Mouse (Mus musculus) heart, adult 18-20 months (tissue): ENCODE data around the gene Cdh13. TPM values are rescaled to one million over a fixed set of nuclear protein-coding genes. Genes with fewer than 3 reads are reported as not detected.

Experiments
- DNase-seq, 2 experiments: peaks; one replicate each; pipeline ENCODE4 v3.0.0; 2021 to 2022; ENCODE audit warnings: mixed read lengths in 1 of 2
- total RNA-seq, 2 experiments: library from RNA; stranded (reverse); gene quantifications; 2 replicates each; pipeline ENCODE4 v1.2.3; 2021

Gene Cdh13
- total RNA-seq, 2 experiments from 2014 or later = 159 to 168 TPM

DNA sequence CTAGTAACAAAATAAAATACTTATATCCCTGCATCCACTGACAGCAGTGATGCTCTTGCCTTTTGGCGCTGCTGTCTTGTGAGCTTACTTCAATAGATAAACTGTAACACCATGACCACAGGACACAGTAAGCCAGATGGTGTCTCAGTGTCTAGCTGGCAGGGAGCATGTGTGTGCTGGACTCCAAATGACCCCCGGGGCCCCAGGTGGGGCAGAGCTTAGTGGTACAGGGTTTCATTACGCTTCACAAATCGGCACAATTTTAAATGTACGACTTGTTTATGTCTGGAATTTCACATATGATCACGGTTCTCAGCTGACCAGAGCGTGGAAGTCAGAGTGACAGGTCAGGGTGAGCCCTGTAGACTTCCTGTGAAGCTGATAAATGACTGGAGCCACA lies 980.2 kb downstream of the Cdh13 start:
- no peak for DNase-seq

DNA sequence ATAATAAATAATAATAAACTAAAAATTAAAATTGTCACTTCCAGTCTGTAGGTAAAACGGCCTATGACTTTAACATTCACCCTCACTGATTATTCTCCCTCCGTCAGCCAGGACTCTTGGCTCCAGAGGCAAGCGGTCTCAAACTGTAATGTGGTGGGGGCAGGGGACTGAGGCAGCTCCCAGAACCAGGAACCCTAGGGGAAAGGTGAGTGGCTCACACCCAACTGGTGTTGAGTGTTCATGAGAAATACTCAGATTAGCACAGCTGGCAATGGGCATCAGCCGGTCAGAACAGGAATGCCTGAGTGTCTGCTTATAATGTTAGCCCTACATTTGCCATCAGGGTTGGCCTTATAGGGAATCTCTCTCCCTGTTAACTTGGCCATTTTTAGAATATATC lies 982.8 kb downstream of the Cdh13 start:
- peak in 1 of 2 experiments; percentile 52 for DNase-seq

DNA sequence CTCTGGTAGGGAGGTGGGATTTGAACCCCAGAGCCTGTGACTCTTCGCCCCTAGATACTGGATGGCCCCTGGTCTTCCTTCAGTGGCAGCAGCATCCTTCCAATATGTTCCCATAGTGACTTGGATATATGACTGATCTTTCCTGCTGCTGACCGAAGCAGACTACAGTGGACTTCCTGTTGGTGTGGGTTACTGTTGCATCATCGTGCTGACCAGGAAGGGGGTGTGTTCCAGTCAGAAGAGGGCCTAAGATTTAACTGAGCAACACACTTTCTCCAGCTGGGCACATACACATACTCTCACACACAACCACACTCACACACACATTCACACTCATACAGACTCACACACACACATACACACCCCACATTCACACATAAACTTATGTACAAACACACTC lies 986.0 kb downstream of the Cdh13 start:
- no peak for DNase-seq

DNA sequence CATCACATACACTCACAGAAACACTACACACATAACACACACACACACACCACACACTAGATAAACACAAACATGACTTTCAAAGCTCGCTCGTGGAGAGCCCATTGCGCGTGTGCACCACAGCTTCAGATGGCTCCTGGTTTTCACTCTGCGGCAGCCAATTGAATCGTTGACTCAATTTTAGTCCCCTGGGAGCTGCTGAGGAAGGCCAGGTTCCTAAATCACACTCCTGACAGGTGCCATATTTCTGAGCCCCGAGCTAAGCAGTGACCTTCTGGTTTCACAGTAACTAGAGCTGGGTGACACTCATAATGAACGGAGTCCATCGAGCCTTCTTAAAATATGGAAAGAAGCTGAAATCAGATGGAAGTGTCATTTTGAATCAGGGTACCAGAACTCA lies 986.8 kb downstream of the Cdh13 start:
- no peak for DNase-seq

DNA sequence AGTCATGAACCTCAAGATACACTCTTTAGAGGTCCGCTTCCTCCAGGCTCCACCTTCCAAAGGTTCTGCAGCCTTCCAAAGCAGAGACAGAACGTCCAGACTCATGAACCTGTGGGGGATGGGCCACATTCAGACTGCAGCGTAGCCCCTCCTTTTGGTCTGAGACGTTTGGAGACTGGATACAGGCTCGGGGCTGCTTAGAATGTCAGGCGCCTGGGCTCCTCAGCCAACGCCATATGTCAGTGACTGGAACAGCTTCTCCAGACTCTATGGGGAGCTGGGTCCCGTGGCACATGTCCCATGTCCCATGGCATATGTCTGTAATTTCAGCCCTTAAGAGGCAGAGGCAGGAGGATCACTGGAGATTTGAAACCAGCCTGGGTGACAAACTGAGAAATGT lies 989.4 kb downstream of the Cdh13 start:
- DNase-seq = no peak

DNA sequence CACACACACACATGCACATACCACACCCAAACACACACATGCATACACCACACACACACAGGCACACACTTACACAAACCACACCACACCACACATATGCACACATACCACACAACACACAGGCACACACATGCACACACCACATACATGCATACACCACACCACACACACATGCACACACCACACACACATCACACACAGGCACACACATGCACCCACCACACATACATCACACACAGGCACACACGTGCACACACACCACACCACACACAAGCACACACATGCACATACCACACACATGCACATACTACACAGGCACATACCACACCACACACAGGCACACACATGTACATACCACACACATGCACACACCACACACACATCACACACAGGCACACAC lies 991.9 kb downstream of the Cdh13 start:
- no peak for DNase-seq

DNA sequence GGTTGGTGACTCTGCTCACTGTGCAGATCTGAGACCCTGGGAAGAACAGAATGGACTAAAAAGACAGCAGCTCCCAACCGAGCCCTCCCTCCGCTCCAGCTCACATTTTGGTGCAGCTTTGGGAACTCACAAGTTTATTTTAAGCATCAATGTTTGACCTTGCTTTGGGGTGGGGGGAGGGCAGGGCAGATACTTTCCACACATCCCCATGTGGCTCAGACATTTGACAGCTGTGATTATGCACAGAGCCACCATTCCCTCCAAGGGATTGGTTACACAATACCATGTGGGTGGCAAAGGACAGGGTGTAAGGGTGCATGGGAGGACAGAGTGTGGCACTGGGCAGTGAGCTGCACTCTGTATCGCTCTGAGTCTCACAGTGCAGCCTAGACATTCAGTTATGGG lies 993.5 kb downstream of the Cdh13 start:
- DNase-seq = peak; percentile 62 to 84

DNA sequence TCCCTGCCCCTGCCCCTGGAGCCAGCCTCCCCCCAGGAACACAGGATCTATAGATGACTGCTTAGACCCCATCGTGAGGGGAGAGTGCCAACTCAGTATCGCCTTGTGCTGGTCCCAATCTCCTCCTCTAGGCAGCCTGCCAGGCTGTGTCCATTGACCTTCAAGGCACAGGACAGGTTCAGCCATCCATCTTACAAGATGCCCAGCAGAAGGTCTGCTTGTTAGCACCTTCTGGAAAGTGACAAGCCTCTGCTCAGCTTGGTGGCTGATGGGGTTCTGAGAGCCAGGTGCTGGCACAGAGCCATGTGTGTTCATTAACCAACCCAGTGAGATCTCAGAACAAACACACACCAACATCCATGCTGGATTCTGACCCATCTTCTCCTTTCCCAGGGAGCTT lies 998.2 kb downstream of the Cdh13 start:
- DNase-seq = peak in 1 of 2 experiments; percentile 8

DNA sequence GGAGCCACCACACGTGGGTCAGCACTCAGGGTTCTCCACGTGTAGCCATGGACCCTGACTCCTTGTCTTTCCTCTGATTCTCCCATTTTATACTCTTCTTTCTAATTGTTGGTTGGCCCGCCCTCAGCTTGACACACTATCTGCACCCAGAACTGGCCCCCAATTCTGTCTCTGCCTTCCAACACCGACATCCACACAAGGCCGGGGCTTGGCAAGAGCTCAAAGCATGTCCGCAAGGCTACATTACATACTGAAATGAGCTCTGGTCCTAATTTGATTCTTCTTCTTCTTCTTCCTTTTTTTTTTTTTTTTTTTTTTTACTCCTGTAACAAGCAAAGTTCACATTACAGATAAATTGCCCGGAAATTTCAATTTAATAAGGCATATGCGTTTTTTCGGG lies 1001.0 kb downstream of the Cdh13 start:
- no peak for DNase-seq

DNA sequence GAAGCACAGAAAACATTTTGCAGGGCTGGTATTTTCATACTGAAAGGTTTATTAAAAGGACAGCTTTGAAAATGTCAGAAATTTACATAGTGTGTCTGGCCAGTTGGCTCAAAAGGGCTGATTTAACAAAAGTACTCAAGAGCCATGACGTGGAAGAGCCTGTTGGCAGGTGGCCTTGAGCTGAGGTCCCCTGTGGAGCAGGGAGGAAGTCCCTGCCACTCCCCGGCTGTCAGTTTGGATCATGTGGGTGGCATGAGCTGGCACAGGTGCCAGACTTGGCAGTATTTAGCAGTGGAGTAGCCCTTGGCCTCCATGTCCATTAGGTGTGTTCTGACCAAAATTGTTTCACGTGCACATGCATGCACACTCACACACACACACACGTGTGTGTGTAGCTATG lies 1001.4 kb downstream of the Cdh13 start:
- DNase-seq = peak; percentile 54 to 66

DNA sequence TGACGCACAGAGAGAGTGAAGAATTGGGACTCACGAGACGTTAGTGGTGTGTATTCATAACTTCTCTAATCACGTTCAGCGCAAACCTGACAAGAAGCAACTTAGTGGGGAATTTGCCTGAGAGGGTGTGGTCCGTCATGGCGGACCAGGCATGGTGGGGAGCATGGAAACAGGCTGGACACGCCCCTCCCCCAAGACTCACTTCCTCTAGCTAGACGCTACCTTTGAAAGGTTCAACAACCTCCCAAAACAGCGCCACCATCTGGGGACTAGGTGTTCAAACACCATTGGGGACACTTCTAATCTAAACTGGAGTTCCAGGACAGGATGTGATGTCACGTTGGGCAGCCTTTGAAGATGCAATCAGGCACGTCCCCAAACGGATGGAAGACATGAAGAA lies 1011.9 kb downstream of the Cdh13 start:
- no peak for DNase-seq

DNA sequence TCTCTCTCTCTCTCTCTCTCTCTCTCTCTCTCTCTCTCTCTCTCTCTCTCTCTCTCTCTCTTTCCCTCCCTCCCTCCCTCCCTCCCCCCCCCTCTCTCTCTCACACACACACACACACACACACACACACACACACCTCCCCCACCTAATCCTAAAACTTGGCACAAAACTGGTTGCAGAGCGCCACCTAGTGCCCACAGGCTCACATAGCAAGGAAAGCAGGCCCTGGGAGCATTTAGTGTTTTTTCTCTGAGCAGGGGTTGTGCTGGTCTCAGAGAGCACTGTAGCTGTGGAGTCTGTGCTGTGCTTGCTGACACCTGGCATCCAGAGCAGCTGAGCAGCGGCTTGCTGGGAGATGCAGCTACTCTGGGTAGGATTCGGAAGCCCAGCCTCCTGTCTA lies 1014.2 kb downstream of the Cdh13 start:
- peak in 1 of 2 experiments; percentile 58 for DNase-seq

DNA sequence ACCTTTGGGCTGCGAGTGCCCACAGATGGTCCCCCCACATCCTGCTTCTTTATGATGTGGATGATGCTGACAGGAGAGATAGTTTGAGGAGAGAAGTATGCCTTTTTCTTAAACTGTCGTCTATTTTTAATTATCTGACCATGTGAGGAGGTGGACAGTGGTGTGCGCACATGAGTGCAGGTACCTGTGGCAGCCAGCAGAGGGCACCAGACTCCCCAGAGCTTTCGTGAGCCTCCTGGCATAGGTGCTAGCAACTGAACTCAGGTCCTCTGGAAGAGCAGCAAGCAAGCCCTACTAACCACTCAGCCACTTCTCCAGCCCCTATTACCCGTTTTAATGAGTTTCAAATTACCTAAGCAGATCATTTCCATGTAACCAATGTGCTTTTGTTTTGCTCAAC lies 1016.8 kb downstream of the Cdh13 start:
- no peak for DNase-seq

DNA sequence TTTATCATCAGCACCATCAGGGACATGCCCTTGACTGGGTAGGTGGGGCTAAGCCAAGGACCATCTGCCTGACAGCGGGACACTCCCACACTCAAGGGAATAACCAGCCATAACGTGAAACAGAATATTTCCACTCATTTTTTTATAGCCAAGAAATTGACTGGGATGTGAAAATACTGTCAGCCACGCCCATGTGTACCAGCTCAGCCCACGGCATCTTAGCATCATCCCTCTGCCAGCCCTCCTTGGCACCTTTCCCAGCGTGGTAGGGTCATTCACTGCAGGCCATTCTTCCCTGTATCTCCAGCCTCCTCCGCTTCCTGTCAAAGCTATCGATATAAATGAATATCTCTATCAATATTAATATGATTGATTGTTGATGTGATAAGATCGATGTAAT lies 1020.7 kb downstream of the Cdh13 start:
- DNase-seq = peak; percentile 18 to 24

DNA sequence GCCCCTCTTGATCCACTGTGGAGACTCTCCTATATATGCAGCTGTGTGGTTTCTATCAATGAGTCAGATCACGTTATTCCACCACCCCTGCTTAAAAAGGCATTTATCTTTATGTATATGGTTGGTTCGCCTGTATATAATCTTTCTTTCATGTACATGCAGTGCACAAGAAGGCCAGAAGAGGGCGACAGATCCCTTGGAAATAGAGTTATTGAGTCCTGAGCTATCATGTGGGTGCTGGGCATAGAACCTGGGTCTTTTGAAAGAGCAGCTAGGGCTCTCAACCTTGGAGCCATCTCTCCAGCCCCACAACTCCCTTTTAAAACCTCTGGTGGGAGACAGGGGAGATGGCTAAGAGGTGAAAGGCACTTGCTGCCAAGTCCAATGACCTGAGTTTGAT lies 1027.9 kb downstream of the Cdh13 start:
- DNase-seq = peak in 1 of 2 experiments; percentile 47

DNA sequence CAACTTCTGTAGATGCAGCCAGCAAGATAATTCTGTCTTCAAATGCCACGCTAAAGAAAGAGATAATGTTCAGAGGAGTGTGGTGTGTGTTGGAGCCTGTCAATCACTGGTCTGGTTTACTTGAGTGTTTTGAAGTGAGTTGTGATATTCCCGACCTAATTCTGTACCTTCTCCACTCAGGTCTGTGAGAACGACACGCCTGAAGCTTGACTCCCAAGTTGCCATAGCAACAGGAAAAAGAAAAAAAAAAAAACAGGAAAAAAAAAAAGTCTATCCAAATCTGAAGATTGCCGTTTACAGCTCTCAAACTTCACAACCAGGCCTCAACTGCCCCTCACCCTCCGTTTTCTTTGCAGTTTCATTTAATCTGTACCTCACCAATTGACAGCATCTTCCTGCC lies 1039.7 kb downstream of the Cdh13 start:
- no peak for DNase-seq

DNA sequence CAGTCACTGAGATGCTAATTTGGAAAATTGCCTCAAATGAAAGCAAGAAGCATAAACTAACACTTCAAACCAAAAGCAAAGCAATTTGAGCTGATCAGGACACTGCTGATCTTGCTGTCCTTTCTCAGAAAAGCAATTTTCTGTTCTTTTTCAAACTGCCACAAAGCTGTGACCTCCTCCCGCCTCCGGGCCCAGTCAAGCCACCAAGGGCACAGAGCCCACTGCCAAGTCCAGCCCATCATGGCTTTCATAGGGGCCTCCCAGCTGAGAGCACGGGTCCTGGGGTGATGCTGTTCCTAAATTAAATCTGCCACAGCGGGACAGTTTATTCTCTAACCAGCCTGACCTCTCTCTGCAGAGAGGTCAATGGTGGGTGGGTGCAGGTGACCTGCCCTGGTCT lies 1056.0 kb downstream of the Cdh13 start:
- peak in 1 of 2 experiments; percentile 4 for DNase-seq

DNA sequence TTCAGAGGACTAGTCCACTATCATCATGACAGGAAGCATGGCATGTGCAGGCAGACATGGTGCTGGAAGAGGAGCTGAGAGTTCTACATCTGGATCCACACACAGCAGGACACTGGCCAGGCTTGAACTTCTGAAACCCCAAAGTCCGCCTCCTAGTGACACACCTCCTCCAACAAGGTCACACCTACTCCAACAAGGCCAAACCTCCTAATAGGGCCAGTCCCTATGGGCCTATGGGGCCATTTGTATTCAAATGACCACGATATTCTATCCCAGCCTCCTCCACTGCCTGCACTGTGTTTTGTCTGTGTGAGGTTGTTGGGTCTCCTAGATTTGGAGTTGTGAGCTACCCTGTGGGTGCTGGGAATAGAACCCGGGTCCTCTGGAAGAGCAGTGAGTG lies 1060.1 kb downstream of the Cdh13 start:
- no peak for DNase-seq

DNA sequence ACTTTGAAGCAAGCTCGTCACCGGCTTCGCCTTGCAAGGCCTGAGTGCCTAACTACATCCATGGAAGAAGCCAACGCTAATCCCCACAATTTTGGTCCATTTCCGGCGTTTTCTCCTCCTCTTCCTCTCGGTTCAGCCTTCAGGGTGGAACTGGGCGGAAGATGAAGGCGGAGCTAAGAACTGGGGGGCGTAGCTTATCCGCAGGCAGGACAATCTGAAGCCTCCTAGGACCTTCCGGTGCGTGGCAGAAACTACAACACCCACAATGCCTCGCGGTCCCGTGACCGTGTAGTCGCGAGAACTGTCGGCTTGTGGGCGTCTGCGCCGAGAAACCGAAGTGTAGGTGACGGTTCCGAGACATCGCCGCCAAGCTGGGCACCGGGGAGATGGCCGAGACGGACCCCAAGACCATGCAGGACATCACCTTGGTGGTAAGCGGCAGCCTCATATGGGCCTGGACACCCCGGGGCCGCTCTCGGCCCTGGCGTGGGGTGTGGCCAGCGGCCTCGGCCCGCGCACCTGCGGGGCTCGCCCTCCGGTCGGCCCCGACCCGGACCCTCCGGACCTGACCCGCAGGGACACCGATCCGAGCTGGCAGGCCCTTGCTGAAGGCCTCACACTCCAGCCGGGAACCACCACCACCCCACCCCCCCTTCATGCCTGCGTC lies 1060.8 kb downstream of the Cdh13 start, which contains the start of gene Hsbp1:
Gene Hsbp1 (plus strand): TSS at position 299 of the 667 bp plus-strand sequence.
- DNase-seq = peak; percentile 98 to 99

DNA sequence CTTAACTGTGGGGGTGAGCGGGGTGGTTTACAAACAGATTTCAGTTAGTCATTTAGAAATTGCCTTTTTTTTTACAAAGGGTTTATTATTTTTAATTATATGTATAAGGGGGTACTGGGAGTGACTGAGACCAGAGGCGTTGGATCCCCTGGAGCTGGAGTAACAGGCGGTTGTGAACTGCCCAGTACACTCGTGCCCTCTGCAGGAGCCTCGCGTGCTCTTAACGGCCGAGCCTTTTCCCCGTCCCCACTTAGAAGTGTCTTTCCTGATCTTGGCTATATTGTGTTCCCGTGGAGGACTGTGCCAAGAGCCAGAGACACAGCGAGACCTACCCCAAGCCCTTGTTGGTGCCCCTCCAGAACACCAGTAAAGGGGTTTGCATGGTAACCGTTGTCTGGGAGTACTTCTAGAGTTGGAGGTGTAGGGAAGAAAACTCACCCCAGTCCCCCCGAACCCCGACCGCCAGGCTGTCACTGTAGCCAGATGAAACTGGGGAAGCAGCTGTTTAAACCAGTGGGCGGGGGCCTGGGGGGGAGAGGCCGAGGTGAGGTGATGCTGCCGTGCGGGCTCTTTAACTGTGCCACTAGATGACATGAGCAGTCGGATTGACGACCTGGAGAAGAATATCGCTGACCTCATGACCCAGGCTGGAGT lies 1061.6 kb downstream of the Cdh13 start:
- DNase-seq = no peak

DNA sequence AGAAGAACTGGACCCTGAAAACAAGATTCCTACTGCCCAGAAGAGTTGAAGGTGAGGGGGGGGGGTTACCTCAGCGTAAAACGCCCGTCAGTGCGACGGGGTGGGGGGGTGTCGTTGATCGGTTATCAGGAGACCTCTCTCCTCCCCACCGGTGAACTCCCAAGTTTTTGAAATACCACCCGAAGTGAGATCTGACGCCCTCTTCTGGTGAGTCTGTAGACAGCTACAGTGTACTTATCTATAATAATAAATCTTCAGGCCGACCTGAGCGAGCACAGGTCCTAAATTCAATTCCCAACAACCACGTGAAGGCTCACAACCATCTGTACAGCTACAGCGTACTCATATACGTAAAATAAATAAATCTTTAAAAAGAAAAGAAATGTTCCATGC lies 1062.1 kb downstream of the Cdh13 start:
- DNase-seq = no peak

DNA sequence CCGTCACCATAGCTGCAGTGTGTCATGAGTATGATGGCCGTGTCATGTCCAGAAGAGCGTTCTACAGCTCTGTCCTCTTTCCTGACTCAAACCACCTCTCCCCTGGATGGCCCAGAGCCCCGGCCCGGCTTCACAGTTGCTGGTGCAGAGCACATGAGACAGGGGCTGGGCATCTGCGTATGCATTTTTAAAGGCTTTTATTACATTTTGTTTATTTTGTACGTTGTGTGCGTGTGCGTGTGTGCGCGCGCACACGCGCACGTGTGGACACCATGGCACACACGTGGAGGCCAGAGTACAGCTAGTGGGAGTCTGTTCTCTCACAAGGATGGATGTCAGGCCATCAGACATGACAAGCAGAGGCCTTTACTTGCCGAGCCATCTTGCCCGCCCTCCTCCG lies 1068.1 kb downstream of the Cdh13 start:
- DNase-seq = no peak

DNA sequence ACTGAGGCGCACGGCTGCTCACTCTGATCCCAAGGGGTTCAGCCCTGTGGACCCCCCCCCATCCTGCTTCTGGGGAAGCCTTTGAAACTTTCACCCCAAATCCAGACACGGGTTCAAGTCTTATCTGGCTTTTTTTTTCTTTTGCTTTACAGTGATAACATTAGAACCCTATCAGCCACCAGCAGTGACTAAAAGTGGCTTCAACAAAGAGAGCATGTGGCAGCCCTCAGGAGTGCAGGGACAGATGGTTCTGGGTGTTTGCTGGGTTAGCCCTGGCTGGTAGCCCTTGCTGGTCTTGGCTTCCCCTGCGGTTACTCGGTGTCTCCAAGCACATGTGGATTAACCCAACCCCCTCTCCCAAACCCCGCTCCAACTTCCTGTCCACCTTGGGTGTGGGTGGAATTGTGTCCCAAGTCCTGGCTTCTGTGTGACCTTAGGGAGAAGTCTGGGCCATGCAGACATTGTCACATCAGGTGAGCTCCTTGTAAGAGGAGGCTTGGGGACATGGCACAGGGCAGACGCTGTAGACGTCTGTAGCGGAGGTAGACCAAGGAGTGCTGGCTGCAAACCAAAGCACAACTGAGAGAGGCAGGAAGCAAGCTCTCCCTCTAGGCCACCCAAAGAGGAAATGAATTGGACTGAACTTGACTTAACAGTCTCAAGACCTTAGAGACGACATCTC lies 1069.6 kb downstream of the Cdh13 start:
- no peak for DNase-seq

DNA sequence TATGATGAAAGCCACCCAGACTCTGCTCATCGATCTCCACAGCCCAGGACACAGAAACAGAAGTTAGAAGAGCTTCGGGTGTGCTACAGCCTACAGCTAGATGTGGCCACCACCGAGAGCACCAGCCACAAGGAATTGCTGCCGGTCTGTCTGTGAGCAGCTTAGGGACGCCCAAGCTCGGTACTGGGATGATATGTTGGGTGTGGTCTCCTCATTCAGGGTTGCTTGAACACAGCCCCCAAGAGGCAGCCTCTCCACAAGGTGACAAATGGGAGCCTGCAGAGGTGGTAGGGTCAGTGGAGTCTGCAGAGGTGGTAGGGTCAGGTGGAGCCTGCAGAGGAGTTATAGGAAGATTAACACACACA lies 1070.1 kb downstream of the Cdh13 start:
- DNase-seq = no peak
